Mouse (Mus musculus): ENCODE data around the gene Zdhhc6.

DNA sequence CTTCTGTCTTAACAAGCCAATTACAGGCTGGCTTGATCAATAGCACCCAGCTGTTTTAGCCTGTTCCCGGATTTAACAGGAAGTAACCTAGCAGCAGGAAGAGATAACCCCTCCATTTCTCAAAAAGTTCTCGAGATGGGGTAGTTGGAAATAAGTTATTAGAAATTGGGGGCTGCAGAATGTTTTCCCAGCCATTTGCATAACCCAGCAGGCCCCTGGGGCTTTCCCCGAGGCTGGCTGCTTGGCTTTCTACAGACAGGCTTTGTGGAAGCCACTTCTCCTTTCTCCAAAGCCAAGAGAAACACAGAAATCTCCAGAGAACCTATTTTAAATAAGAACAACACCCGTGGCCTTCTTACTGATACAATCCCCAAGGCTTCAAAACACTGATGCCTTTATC is 22.7 kb downstream of the Zdhhc6 start:
- TF ChIP-seq CTCF (IDR thresholded peaks at IDR 0.05; ENCODE audit: low read depth, low read length) (no peak), POLR2AphosphoS5 (IDR thresholded peaks at IDR 0.05; ENCODE audit: insufficient replicate concordance, low read depth, low read length) (no peak)
